Mouse (Mus musculus) bone marrow, adult 2 months (tissue): ENCODE measurements at regions not wholly inside any gene's neighbourhood (a gene's known extent, or its start where the extent isn't known, plus 50 kb on each side); places are given as distances from the start of the nearest gene placed in this dataset.
"Not testable (repeated sequence)": the region's sequence is repeated elsewhere in the genome, so short reads cannot be mapped to it uniquely, and the experiment has no call there.

Source experiments
- H3K27ac ChIP-seq: fragments of 200-500 bp; 2 replicates; pipeline ENCODE4 v1.5.1; 2012; ENCODE audit warnings: low read depth, mild to moderate bottlenecking, control low read depth, inconsistent platforms, low read length; ENCODE audit not compliant: control insufficient read depth, poor library complexity, insufficient read depth
- H3K4me1 ChIP-seq: fragments of 200-500 bp; 2 replicates; pipeline ENCODE4 v1.6.1; 2011; ENCODE audit warnings: low read length; ENCODE audit not compliant: control insufficient read depth, insufficient read depth
- H3K4me3 ChIP-seq: fragments of 200-500 bp; replicated peaks from 2 replicates; pipeline ENCODE3; 2011; ENCODE audit warnings: mild to moderate bottlenecking, low read depth, low read length, control low read depth; ENCODE audit not compliant: control insufficient read depth
- CTCF ChIP-seq: fragments of 200-500 bp; IDR thresholded peaks from 2 replicates; pipeline ENCODE4 v1.5.1; 2011; ENCODE audit warnings: low read length, control low read depth; ENCODE audit not compliant: control insufficient read depth, insufficient read depth
- POLR2A ChIP-seq: fragments of 200-500 bp; IDR thresholded peaks from 2 replicates; pipeline ENCODE4 v1.6.1; 2011; ENCODE audit warnings: low read depth, mild to moderate bottlenecking, control low read depth, low read length, borderline replicate concordance; ENCODE audit not compliant: control insufficient read depth
- WGBS: fragments of 180-500 bp; shearing (Covaris S2); methylation state at CpG from one replicate; pipeline ENCODE4 v1.1.7; 2018; 5-methylcytosine and 5-hydroxymethylcytosine counted together

GRCm38 (mm10) chr16:50026100-50026884, 226.0 kb downstream of the Cd47 start:
- 51% methylated on average over 3 of the region's 3 CpGs for WGBS
- Histone ChIP-seq H3K4me3 (no peak overlapping the region), H3K27ac (no peak overlapping the region), H3K4me1 (no peaks in the 10 kb centered on the region; the same call in 1 of the 2 replicates)
- TF ChIP-seq POLR2A (no peak), CTCF (no peak)

DNA sequence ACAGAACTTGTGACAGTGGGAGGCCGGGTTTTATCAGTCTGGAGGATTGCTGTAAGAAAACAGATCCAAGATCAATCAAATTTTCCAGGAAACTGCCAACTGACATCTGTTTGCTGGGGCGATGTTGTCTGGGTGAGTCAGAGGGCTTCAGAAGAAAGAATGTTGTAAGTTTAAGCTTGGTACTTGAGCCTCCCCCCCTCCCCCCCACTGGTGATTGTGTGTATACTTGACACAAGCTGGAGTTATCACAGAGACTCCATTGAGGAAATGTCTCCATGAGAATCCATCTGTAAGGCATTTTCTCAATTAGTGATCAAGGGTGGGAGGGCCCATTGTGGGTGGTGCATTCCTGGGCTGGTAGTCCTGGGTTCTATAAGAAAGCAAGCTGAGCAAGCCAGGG, 226.9 kb downstream of the Cd47 start:
- Histone ChIP-seq H3K4me1 (no peaks in the 10 kb centered on the region; the same call in 1 of the 2 replicates), H3K4me3 (no peak overlapping the region), H3K27ac (no peak overlapping the region)
- 65% methylated on average over 2 of the region's 2 CpGs for WGBS
- no peak for TF ChIP-seq POLR2A
- no peak for TF ChIP-seq CTCF

GRCm38 (mm10) chr16:50029711-50030110, 229.4 kb downstream of the Cd47 start:
- Histone ChIP-seq H3K4me1 (no peaks in the 10 kb centered on the region; the same call in 1 of the 2 replicates), H3K4me3 (no peak overlapping the region), H3K27ac (no peak overlapping the region)
- 78% methylated on average over 1 of the region's 1 CpGs for WGBS
- TF ChIP-seq POLR2A = no peak
- TF ChIP-seq CTCF = no peak

GRCm38 (mm10) chr16:50030355-50030754, 230.0 kb downstream of the Cd47 start:
- not testable (repeated sequence) for H3K4me3 ChIP-seq, H3K4me1 ChIP-seq, H3K27ac ChIP-seq

DNA sequence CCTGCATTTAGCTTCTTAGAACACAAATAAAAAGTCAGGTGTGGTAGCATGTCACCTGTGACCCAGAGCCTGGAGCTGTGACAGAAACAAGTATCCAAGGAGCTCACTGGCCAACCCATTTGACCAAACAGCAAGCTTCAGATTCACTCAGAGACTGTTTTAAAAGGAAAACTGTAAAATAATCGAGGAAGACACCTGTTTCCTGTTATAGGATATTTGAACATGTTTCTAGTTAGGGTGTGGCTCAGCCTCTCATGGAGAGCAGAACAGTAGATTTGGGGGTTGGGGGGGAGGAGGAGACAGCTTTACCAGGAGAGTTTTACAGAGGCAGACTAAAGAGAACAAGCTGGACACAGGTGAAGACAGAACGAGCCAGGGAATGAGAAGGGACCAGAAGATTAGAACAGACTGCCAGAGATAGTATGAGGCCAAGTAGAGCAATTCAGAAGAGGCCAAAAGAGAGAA, 230.6 kb downstream of the Cd47 start:
- WGBS = 5% methylated on average over 2 of the region's 2 CpGs
- H3K4me3 ChIP-seq = no peak overlapping the region
- no peak overlapping the region for H3K27ac ChIP-seq
- no peaks in the 10 kb centered on the region; the same call in 1 of the 2 replicates for H3K4me1 ChIP-seq
- TF ChIP-seq POLR2A (no peak), CTCF (no peak)

- Histone ChIP-seq H3K27ac (no peak overlapping the region), H3K4me1 (no peaks in the 10 kb centered on the region), H3K4me3 (no peak overlapping the region)
- 63% methylated on average over 2 of the region's 2 CpGs for WGBS
- TF ChIP-seq CTCF (no peak), POLR2A (no peak)
These were observed 232.5 kb downstream of the Cd47 start for GRCm38 (mm10) chr16:50032798-50033197.

DNA sequence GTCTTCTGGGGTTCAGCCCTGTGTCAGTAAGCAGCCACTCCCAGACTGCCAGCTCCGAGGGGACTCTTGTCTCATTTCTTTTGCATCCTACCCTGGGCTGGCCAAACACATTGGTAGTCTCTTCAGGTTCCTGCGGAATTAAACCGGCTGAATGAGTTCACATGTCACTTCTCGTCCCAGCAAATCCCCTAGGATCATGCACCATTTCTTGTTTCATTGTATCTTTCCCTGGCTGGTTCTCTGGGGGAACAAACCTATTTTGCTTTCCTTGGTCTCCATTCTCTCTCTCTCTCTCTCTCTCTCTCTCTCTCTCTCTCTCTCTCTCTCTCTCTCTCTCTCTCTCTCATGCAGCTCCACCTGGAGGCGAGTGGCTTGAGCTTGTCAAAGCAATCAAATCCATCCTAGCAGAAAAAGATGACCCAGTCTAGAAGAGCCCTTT, 236.0 kb downstream of the Cd47 start:
- Histone ChIP-seq H3K27ac (no peak overlapping the region), H3K4me3 (no peak overlapping the region), H3K4me1 (no peaks in the 10 kb centered on the region)
- no peak for TF ChIP-seq CTCF
- TF ChIP-seq POLR2A = no peak
- 71% methylated on average over 5 of the region's 5 CpGs for WGBS

GRCm38 (mm10) chr16:50044103-50044502, 243.8 kb downstream of the Cd47 start:
- H3K27ac ChIP-seq = no peak overlapping the region
- WGBS = 43% methylated on average over 1 of the region's 1 CpGs
- peaks cover 2% of the 10 kb centered on the region for H3K4me1 ChIP-seq
- TF ChIP-seq CTCF (no peak), POLR2A (no peak)
- H3K4me3 ChIP-seq = no peak overlapping the region
